41 mouse cellular contexts compared by ENCODE assay signal in genomic region chr2:74652996-74653340, GRCm38 (mm10). TPM values are rescaled to one million over a fixed set of nuclear protein-coding genes. Genes with fewer than 3 reads are reported as not detected.
"Had no signal": no experiment of that assay in that cellular context is flagged by ENCODE, and none has a peak within 500 bp of the region (broad histone marks: within the 10 kb centered on the region; RNA-seq: fewer than 3 reads in every experiment).

No protein-coding gene starts in this region.

- H3K4me3 ChIP-seq: heart, adult 2 months; heart, embryonic 13.5 days; heart, embryonic 15.5 days; hindbrain, embryonic 13.5 days; hindbrain, embryonic 15.5 days; kidney, embryonic 15.5 days; limb, embryonic 15.5 days; liver, embryonic 12.5 days had no signal

- H3K9me3 ChIP-seq: heart, embryonic 13.5 days; heart, embryonic 15.5 days; hindbrain, embryonic 13.5 days; hindbrain, embryonic 15.5 days; kidney, embryonic 15.5 days; limb, embryonic 13.5 days; limb, embryonic 15.5 days; liver, embryonic 12.5 days had no signal

- H3K4me2 ChIP-seq: heart, embryonic 11.5 days; heart, embryonic 13.5 days; heart, embryonic 15.5 days; hindbrain, embryonic 15.5 days; kidney, embryonic 15.5 days; limb, embryonic 15.5 days; liver, embryonic 12.5 days had no signal

- ATAC-seq: hindbrain, postnatal 0 days; intestine, embryonic 16.5 days; liver, embryonic 12.5 days had no signal

- H3K9ac ChIP-seq: heart, embryonic 13.5 days; heart, embryonic 15.5 days; hindbrain, embryonic 13.5 days; hindbrain, embryonic 15.5 days; kidney, embryonic 15.5 days; limb, embryonic 15.5 days; liver, embryonic 12.5 days had no signal

- DNase-seq: gastrocnemius, postnatal 14 days; gastrocnemius, postnatal 36 days; heart, adult 11 months; heart, adult 2 months; heart, postnatal 14 days; heart, postnatal 36 days; kidney, adult 11 months; kidney, adult 9 months; kidney, postnatal 14 days; kidney, postnatal 36 days; layer of hippocampus, adult 9-11 months; layer of hippocampus, postnatal 36 days; left cerebral cortex, postnatal 4 days had no signal

- H3K36me3 ChIP-seq: heart, embryonic 13.5 days; heart, embryonic 15.5 days; hindbrain, embryonic 13.5 days; hindbrain, embryonic 15.5 days; kidney, embryonic 15.5 days; limb, embryonic 15.5 days; liver, embryonic 12.5 days had no signal

- H3K27ac ChIP-seq: heart, adult 2 months; heart, embryonic 13.5 days; heart, embryonic 15.5 days; hindbrain, embryonic 15.5 days; hindbrain, postnatal 0 days; kidney, embryonic 15.5 days; limb, embryonic 15.5 days; liver, embryonic 12.5 days had no signal

RNA-seq across cellular contexts. Expression of gene Evx2, which starts 6.4 kb away (rescaled TPM):
- total RNA-seq: gastrocnemius, adult 18-20 months; gastrocnemius, adult 8-10 months; gastrocnemius, postnatal 14 days; gastrocnemius, postnatal 36 days; heart, adult 2 months; heart, postnatal 14 days; heart, postnatal 36 days; hematopoietic stem cell, adult 5-6 weeks; layer of hippocampus, adult 18-20 months; layer of hippocampus, adult 8-10 months; layer of hippocampus, postnatal 14 days; layer of hippocampus, postnatal 36 days; left cerebral cortex, adult 18-20 months; left cerebral cortex, adult 8-10 months; left cerebral cortex, postnatal 10 days; left cerebral cortex, postnatal 25 days; left cerebral cortex, postnatal 4 days; liver, adult 2 months had no signal
- polyA plus RNA-seq: gonadal fat pad, adult 2 months; heart, adult 2 months; heart, embryonic 11.5 days; heart, embryonic 13.5 days; heart, embryonic 15.5 days; heart, postnatal 0 days; intestine, embryonic 14.5 days; kidney, adult 2 months; kidney, embryonic 15.5 days; large intestine, adult 2 months; liver, adult 2 months; liver, embryonic 12.5 days had no signal

RNA-seq across cellular contexts. Expression of gene Hoxd13, which starts 15.1 kb away (rescaled TPM):
- total RNA-seq: gastrocnemius, adult 18-20 months; gastrocnemius, adult 8-10 months; gastrocnemius, postnatal 14 days; gastrocnemius, postnatal 36 days; heart, adult 2 months; heart, postnatal 14 days; heart, postnatal 36 days; hematopoietic stem cell, adult 5-6 weeks; layer of hippocampus, adult 18-20 months; layer of hippocampus, adult 8-10 months; layer of hippocampus, postnatal 14 days; layer of hippocampus, postnatal 36 days; left cerebral cortex, adult 18-20 months; left cerebral cortex, adult 8-10 months; left cerebral cortex, postnatal 10 days; left cerebral cortex, postnatal 25 days; left cerebral cortex, postnatal 4 days; liver, adult 2 months had no signal
- polyA plus RNA-seq: heart, adult 2 months; heart, embryonic 11.5 days; heart, embryonic 13.5 days; heart, embryonic 15.5 days; heart, postnatal 0 days; hindbrain, embryonic 11.5 days; hindbrain, embryonic 13.5 days; hindbrain, embryonic 15.5 days; hindbrain, postnatal 0 days; intestine, embryonic 14.5 days; kidney, adult 2 months; large intestine, adult 2 months; liver, adult 2 months; liver, embryonic 12.5 days had no signal

RNA-seq across cellular contexts. Expression of gene Hoxd12, which starts 21.8 kb away (rescaled TPM):
- total RNA-seq: gastrocnemius, adult 18-20 months; gastrocnemius, adult 8-10 months; gastrocnemius, postnatal 14 days; gastrocnemius, postnatal 36 days; heart, adult 2 months; heart, postnatal 14 days; heart, postnatal 36 days; hematopoietic stem cell, adult 5-6 weeks; hindbrain, postnatal 0 days; layer of hippocampus, adult 18-20 months; layer of hippocampus, adult 8-10 months; layer of hippocampus, postnatal 14 days; layer of hippocampus, postnatal 36 days; left cerebral cortex, adult 18-20 months; left cerebral cortex, adult 8-10 months; left cerebral cortex, postnatal 10 days; left cerebral cortex, postnatal 25 days; left cerebral cortex, postnatal 4 days; liver, adult 2 months had no signal
- polyA plus RNA-seq: heart, adult 2 months; heart, embryonic 11.5 days; heart, embryonic 13.5 days; heart, embryonic 15.5 days; heart, postnatal 0 days; hindbrain, embryonic 11.5 days; hindbrain, embryonic 13.5 days; hindbrain, embryonic 15.5 days; hindbrain, postnatal 0 days; kidney, adult 2 months; large intestine, adult 2 months; liver, adult 2 months; liver, embryonic 12.5 days had no signal

RNA-seq across cellular contexts. Expression of gene Hoxd11, which starts 26.4 kb away (rescaled TPM):
- total RNA-seq: gastrocnemius, adult 18-20 months; gastrocnemius, adult 8-10 months; gastrocnemius, postnatal 36 days; heart, adult 2 months; heart, postnatal 14 days; heart, postnatal 36 days; hematopoietic stem cell, adult 5-6 weeks; hindbrain, postnatal 0 days; layer of hippocampus, adult 18-20 months; layer of hippocampus, adult 8-10 months; layer of hippocampus, postnatal 14 days; layer of hippocampus, postnatal 36 days; left cerebral cortex, adult 18-20 months; left cerebral cortex, adult 8-10 months; left cerebral cortex, postnatal 10 days; left cerebral cortex, postnatal 25 days; left cerebral cortex, postnatal 4 days; liver, adult 2 months had no signal
- polyA plus RNA-seq: heart, adult 2 months; heart, embryonic 11.5 days; heart, embryonic 13.5 days; heart, embryonic 15.5 days; heart, postnatal 0 days; hindbrain, embryonic 11.5 days; hindbrain, embryonic 13.5 days; hindbrain, embryonic 15.5 days; hindbrain, postnatal 0 days; large intestine, adult 2 months; liver, adult 2 months; liver, embryonic 12.5 days had no signal

RNA-seq across cellular contexts. Expression of gene Hoxd10, which starts 38.8 kb away (rescaled TPM):
- total RNA-seq: heart, adult 2 months; hematopoietic stem cell, adult 5-6 weeks; hindbrain, postnatal 0 days; layer of hippocampus, adult 18-20 months; layer of hippocampus, adult 8-10 months; layer of hippocampus, postnatal 14 days; layer of hippocampus, postnatal 36 days; left cerebral cortex, adult 18-20 months; left cerebral cortex, adult 8-10 months; left cerebral cortex, postnatal 10 days; left cerebral cortex, postnatal 25 days; left cerebral cortex, postnatal 4 days; liver, adult 2 months had no signal
- polyA plus RNA-seq: heart, adult 2 months; heart, embryonic 15.5 days; heart, postnatal 0 days; hindbrain, embryonic 11.5 days; hindbrain, embryonic 13.5 days; hindbrain, embryonic 15.5 days; hindbrain, postnatal 0 days; large intestine, adult 2 months; liver, adult 2 months; liver, embryonic 12.5 days had no signal
